Mouse (Mus musculus): Measurements from ENCODE around the gene Ttll1.
A peak's percentile ranks its signal among the peaks of the same experiment; 100 is the strongest.

Ttll1 gene

GRCm38 (mm10) chr15:83455034-83455433, 55.7 kb downstream of the Ttll1 start:
- DNase-seq (ENCODE audit: low spot score), result peak; percentile 57

- no peak for DNase-seq (ENCODE audit: low spot score)
Observed at GRCm38 (mm10) chr15:83454419-83454818, 56.3 kb downstream of the Ttll1 start.

- no peak for DNase-seq (ENCODE audit: low spot score)
Observed at GRCm38 (mm10) chr15:83453879-83454278, 56.8 kb downstream of the Ttll1 start.

- peak; percentile 70 for DNase-seq (ENCODE audit: low spot score)
Observed at GRCm38 (mm10) chr15:83452219-83452760, 58.4 kb downstream of the Ttll1 start.

- peak; percentile 63 for DNase-seq (ENCODE audit: low spot score)
Observed at GRCm38 (mm10) chr15:83451621-83452210, 59.0 kb downstream of the Ttll1 start.

- DNase-seq (ENCODE audit: low spot score), result no peak
Observed at GRCm38 (mm10) chr15:83450007-83450406, 60.7 kb downstream of the Ttll1 start.

- no peak for DNase-seq (ENCODE audit: low spot score)
Observed at GRCm38 (mm10) chr15:83448646-83449045, 62.0 kb downstream of the Ttll1 start.

GRCm38 (mm10) chr15:83447791-83448544, 62.7 kb downstream of the Ttll1 start:
- peak; percentile 46 for DNase-seq (ENCODE audit: low spot score)

- DNase-seq (ENCODE audit: low spot score), result peak; percentile 52
Observed at GRCm38 (mm10) chr15:83445908-83446307, 64.8 kb downstream of the Ttll1 start.

- DNase-seq (ENCODE audit: low spot score), result peak; percentile 51
Observed at GRCm38 (mm10) chr15:83445383-83445782, 65.3 kb downstream of the Ttll1 start.

- peak; percentile 91 for DNase-seq (ENCODE audit: low spot score)
Observed at GRCm38 (mm10) chr15:83444425-83444824, 66.3 kb downstream of the Ttll1 start.

GRCm38 (mm10) chr15:83442495-83443037, 68.1 kb downstream of the Ttll1 start:
- DNase-seq (ENCODE audit: low spot score), result no peak

- no peak for DNase-seq (ENCODE audit: low spot score)
Observed at GRCm38 (mm10) chr15:83440726-83441125, 70.0 kb downstream of the Ttll1 start.

GRCm38 (mm10) chr15:83436541-83436940, 74.2 kb downstream of the Ttll1 start:
- DNase-seq (ENCODE audit: low spot score), result no peak

- DNase-seq (ENCODE audit: low spot score), result no peak
Observed at GRCm38 (mm10) chr15:83435324-83436090, 75.2 kb downstream of the Ttll1 start.

- no peak for DNase-seq (ENCODE audit: low spot score)
Observed at GRCm38 (mm10) chr15:83434692-83435091, 76.0 kb downstream of the Ttll1 start.
